Mouse (Mus musculus) fat pad, adult 2 months (tissue): ENCODE results near the gene Rnf220.

Source experiments
- DNase-seq: peaks from one replicate; pipeline ENCODE4 v3.0.0-alpha.2; 2011; ENCODE audit warnings: low read depth, low spot score; ENCODE audit errors: extremely low read depth

The Rnf220 gene

GRCm38 (mm10) chr4:117389264-117390054, 107.4 kb downstream of the Rnf220 start:
- DNase-seq: no peak

- no peak for DNase-seq
These were observed 111.6 kb downstream of the Rnf220 start for GRCm38 (mm10) chr4:117385247-117385646.

GRCm38 (mm10) chr4:117381846-117382245, 115.0 kb downstream of the Rnf220 start:
- DNase-seq: no peak

GRCm38 (mm10) chr4:117380558-117380935, 116.3 kb downstream of the Rnf220 start:
- DNase-seq: no peak

- no peak for DNase-seq
These were observed 116.9 kb downstream of the Rnf220 start for GRCm38 (mm10) chr4:117379803-117380557.

- no peak for DNase-seq
These were observed 122.7 kb downstream of the Rnf220 start for GRCm38 (mm10) chr4:117374078-117374540.

GRCm38 (mm10) chr4:117373324-117374077, 123.4 kb downstream of the Rnf220 start:
- DNase-seq: no peak

GRCm38 (mm10) chr4:117371896-117372295, 125.0 kb downstream of the Rnf220 start:
- DNase-seq: no peak

- no peak for DNase-seq
These were observed 126.5 kb downstream of the Rnf220 start for GRCm38 (mm10) chr4:117370354-117370753.

GRCm38 (mm10) chr4:117369571-117369970, 127.3 kb downstream of the Rnf220 start:
- no peak for DNase-seq

GRCm38 (mm10) chr4:117367365-117367764, 129.5 kb downstream of the Rnf220 start:
- DNase-seq: no peak

- DNase-seq: no peak
These were observed 134.8 kb downstream of the Rnf220 start for GRCm38 (mm10) chr4:117362085-117362484.

- DNase-seq: no peak
These were observed 135.3 kb downstream of the Rnf220 start for GRCm38 (mm10) chr4:117361558-117361873.

- no peak for DNase-seq
These were observed 135.9 kb downstream of the Rnf220 start for GRCm38 (mm10) chr4:117360713-117361557.

GRCm38 (mm10) chr4:117359803-117360382, 137.0 kb downstream of the Rnf220 start:
- DNase-seq: no peak

GRCm38 (mm10) chr4:117357917-117358316, 138.9 kb downstream of the Rnf220 start:
- DNase-seq: no peak

- DNase-seq: no peak
These were observed 139.7 kb downstream of the Rnf220 start for GRCm38 (mm10) chr4:117357104-117357503.

GRCm38 (mm10) chr4:117356223-117356622, 140.6 kb downstream of the Rnf220 start:
- DNase-seq: no peak

- no peak for DNase-seq
These were observed 142.2 kb downstream of the Rnf220 start for GRCm38 (mm10) chr4:117354651-117355050.

- DNase-seq: no peak
These were observed 143.9 kb downstream of the Rnf220 start for GRCm38 (mm10) chr4:117352957-117353356.
